Mouse (Mus musculus) stomach, embryonic 16.5 days (tissue): Measurements from ENCODE around the gene Zfp410. TPM values are rescaled to one million over a fixed set of nuclear protein-coding genes. Genes with fewer than 3 reads are reported as not detected.

ENCODE experiments used
- polyA plus RNA-seq: library from polyadenylated mRNA; unstranded; fragments of >200 nt; fragmentation: Nextera tagmentation; extraction: Ambion mirVana; gene quantifications from 2 replicates; pipeline ENCODE4 v1.2.1, GENCODE M21; 2015

Gene Zfp410
- polyA plus RNA-seq, 1 experiment from 2014 or later, result 70.2 TPM

Other genes starting within 250 kb of the Zfp410 start
- gene Acot5, start 247.5 kb upstream of the Zfp410 start, polyA plus RNA-seq, result not detected in 2 replicates
- 1.3 and 1.4 TPM in 2 replicates for gene Acot6, start 216.2 kb upstream of the Zfp410 start, polyA plus RNA-seq
- gene Dnal1, start 202.5 kb upstream of the Zfp410 start, polyA plus RNA-seq, result 2.8 and 3.4 TPM in 2 replicates
- 0.70 and 0.71 TPM in 2 replicates for gene Pnma1, start 168.4 kb upstream of the Zfp410 start, polyA plus RNA-seq
- gene Elmsan1, start 98.0 kb upstream of the Zfp410 start, polyA plus RNA-seq, result 8.7 and 9.4 TPM in 2 replicates
- gene Ptgr2, start 31.6 kb upstream of the Zfp410 start, polyA plus RNA-seq, result 32.0 and 34.5 TPM in 2 replicates
- 43.6 and 47.8 TPM in 2 replicates for gene Coq6, start 44.8 kb downstream of the Zfp410 start, polyA plus RNA-seq
- 2.6 and 3.6 TPM in 2 replicates for gene Fam161b, start 45.0 kb downstream of the Zfp410 start, polyA plus RNA-seq
- gene Entpd5, start 92.2 kb downstream of the Zfp410 start, polyA plus RNA-seq, result 26.0 and 27.0 TPM in 2 replicates
- gene Bbof1, start 92.2 kb downstream of the Zfp410 start, polyA plus RNA-seq, result 0.70 and 0.89 TPM in 2 replicates
- 25.8 and 25.9 TPM in 2 replicates for gene Rnf113a2, start 100.3 kb downstream of the Zfp410 start, polyA plus RNA-seq
- 47.4 and 48.2 TPM in 2 replicates for gene Aldh6a1, start 134.2 kb downstream of the Zfp410 start, polyA plus RNA-seq
- 16.3 and 16.9 TPM in 2 replicates for gene Lin52, start 134.6 kb downstream of the Zfp410 start, polyA plus RNA-seq